Mouse (Mus musculus) monocyte, adult 5-6 weeks (primary cell): ENCODE data around the gene Tnfrsf25. TPM values are rescaled to one million over a fixed set of nuclear protein-coding genes. Genes with fewer than 3 reads are reported as not detected.

Experiments used
- ATAC-seq: fragments of 153-309, 156-312 bp; replicated peaks from 2 replicates; pipeline ENCODE4 v1.8.0; 2017; ENCODE audit warnings: mild to moderate bottlenecking; ENCODE audit not compliant: low TSS enrichment, insufficient number of reproducible peaks, severe bottlenecking, poor library complexity, low FRiP score
- total RNA-seq: library from RNA; stranded (forward); fragments of 200-1000, 200-491, 200-594 nt; gene quantifications from 3 replicates; pipeline ENCODE4 v1.2.3, GENCODE M21; 2017

The Tnfrsf25 gene
- total RNA-seq, 1 experiment from 2014 or later: not detected

DNA sequence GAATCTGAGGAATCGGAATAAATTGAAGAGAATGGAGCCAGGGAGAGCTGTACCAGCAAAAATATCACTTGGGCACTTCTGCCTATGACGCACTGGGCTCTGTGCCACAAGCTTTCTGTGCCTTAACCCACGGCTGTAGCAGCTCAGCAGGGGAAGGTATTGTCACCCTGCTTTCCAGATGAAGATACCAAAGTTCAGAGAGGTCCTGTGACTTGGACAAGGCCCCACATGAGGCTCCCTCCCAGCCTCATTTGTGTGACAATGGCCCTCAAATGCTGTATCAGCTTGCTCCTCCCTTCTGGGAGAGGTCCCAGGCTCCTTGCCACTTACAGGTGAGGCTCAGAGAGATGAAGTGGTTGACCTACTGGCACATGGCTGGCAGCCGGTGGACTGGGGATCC, 27.6 kb upstream of the Tnfrsf25 start:
- ATAC-seq: no peak

GRCm38 (mm10) chr4:152088556-152089120, 27.1 kb upstream of the Tnfrsf25 start:
- ATAC-seq: no peak

- ATAC-seq: no peak
Measured at GRCm38 (mm10) chr4:152090191-152090590, 25.5 kb upstream of the Tnfrsf25 start.

- no peak for ATAC-seq
Measured at GRCm38 (mm10) chr4:152092751-152093293, 22.9 kb upstream of the Tnfrsf25 start.

- ATAC-seq: no peak
Measured at GRCm38 (mm10) chr4:152094233-152094632, 21.5 kb upstream of the Tnfrsf25 start.

- peak; percentile 80 for ATAC-seq
Measured at GRCm38 (mm10) chr4:152095937-152096910, 19.5 kb upstream of the Tnfrsf25 start.

- no peak for ATAC-seq
Measured at GRCm38 (mm10) chr4:152096927-152097326, 18.8 kb upstream of the Tnfrsf25 start.

DNA sequence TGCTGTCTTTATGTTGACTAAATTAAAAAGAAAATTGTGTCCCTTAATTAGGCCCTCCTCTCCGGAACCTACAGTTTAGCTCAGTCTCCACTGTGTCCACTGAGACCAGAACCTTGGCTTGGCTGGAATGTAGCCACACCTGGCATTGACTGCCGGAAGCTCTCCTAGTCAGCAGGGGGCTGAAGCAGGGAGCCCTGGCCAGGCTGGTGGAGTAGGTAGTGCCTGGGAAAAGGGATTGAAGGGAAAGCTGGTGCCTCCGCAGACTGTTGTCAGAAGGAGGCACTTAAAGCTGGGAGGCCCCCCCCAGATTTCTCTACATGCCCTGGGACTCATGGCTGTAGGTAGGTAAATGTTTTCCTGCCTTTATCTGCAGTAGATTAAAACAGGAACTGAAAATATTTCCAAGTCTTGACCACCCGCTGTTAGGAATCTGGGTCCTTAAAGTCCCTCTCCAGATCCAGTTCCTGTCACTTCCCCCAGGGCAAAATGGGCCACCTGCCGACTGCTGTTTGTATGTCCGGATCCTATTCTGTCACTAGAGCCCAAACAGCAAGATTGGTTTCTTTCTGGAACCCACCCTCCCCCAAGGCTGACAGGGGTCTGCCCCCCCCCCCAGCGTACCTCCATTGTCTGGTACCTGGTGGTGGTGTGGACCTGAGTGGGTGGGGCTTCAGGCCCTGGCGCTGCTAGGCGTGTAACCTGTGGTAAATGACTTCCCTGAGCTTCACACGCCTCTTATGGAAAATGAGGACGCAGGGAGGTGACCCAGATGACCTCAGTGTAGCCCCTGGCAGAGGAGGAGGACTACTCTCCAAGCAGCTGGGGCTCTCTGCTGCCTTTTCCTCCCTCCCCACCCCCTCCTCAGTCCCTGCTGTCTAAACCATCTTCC, 17.6 kb upstream of the Tnfrsf25 start:
- ATAC-seq: no peak

DNA sequence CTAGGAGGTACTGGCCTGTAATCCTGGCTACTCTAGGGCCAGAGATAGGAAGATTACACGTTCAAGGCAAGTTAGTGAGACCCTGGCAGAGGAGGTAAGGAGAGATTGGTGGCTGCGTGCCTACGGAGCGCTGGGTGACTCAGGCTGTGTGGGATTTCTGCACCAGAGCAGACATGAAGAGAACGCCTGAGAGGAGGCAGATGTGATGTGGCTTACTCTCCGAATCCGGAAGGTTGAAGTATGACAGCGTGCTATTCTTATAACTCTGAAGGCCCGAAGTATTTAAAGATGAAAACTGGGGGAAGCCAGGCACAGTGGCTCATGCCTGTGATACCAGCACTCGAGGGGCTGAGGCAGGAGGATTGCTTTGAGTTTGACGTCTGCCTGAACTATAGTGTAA, 15.2 kb upstream of the Tnfrsf25 start:
- ATAC-seq: no peak

DNA sequence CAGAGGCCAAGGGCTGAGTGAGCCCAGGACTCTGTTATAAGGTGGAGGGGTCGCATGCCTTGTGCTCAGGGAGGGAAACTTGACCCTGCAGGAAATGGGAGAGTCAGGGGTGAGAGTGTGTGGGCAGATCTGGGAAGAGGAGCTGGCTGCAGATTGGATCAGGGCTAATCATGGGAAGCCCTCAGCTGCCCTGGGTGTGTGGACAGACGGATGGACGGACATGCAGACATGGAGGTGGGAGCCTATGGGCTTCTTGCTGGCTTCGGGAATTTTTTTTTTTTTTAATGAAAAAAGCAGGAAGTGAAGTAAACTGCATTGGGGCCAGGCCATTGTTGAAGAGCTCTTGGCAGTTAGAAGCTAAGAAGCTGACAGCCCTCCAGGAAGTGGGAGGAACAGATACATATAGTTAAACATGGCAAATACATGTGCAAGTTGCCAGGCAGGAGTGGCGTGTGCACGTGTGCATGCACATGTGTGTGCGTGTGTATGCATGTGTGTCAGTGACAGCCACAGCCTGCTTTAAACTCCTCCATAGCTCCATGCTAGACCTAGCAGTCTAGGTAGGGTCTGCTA, 14.6 kb upstream of the Tnfrsf25 start:
- ATAC-seq: no peak

DNA sequence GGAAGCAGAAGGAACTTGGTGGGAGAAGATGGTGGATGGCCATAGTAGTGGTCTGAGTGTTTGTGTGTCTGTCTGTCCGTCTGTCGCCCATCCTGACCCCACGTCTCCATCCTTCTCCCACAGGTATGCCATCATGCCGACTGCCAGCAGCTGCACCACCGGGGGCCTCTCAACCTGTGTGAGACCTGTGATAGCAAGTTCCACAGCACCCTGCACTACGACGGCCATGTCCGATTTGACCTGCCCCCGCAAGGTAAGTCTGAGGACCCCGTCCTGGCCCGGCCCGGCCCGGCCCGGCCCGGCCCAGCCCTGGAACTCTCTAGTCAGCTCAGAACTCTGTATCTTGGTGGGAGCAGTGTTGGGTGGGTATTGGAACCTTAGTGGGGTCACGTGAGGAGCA, 13.8 kb upstream of the Tnfrsf25 start:
- ATAC-seq: no peak

DNA sequence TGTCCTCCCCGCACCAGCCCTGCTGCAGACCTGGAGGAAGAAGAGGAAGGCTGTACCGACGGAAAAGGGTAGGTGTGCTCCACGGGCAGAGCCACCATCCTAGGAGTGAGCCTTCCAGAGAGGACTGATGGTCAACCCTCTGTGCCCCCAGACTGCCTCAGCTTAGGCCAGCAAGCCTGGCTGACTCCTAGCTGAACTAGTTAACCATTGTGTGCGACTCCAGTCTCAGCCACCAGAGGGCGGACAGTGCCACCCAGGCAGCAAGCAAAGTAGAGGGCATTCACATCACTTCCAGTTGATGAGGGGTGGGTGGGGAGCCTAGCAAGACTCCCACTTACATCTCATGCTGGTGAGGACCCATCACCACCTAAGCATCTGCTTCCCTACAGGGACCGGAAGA, 12.7 kb upstream of the Tnfrsf25 start:
- peak; percentile 62 for ATAC-seq

GRCm38 (mm10) chr4:152106746-152107145, 9.0 kb upstream of the Tnfrsf25 start:
- ATAC-seq: no peak

- ATAC-seq: no peak
Measured at GRCm38 (mm10) chr4:152107493-152107892, 8.2 kb upstream of the Tnfrsf25 start.

- no peak for ATAC-seq
Measured at GRCm38 (mm10) chr4:152107971-152108509, 7.7 kb upstream of the Tnfrsf25 start.

DNA sequence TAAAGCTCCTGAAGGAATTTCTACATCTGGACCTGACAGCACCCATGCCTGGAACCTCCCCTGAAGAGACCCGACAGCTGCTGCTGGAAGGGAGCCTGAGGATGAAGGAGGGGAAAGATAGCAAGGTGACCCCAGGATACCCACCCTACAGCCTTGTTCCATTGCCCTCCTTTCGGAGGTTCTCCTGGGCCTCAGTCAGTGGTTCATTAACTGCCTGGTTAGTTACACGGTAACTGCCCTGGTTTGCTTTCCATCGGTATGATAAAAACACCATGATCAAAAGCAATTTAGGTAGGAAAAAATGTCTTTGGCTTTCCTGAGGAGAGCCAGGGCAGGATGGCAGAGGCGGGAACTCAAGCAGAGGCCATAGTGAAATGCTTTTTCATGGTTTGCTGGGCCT, 7.1 kb upstream of the Tnfrsf25 start:
- no peak for ATAC-seq

GRCm38 (mm10) chr4:152109509-152109908, 6.2 kb upstream of the Tnfrsf25 start:
- no peak for ATAC-seq

DNA sequence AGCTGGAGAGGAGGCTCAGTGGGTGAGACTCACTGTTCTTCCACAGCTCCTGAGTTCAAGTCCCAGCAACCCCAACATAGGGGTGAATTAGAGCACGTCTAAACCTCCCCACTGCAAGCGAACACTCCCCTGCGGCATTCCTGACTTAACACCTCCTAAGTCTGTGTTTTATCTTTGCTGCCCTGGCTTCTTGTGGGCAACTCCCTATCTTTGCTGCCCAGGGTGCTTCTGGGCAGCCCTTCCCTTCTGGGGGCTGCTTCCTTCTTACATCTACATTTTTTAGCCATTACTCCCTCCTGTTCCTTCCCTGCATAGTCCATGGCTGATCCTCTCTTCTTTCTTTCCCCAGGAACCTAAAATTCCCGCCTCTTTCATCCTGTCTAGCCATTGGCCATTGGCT, 5.0 kb upstream of the Tnfrsf25 start:
- ATAC-seq: no peak
